Mouse (Mus musculus) cerebellum, adult 2 months (tissue): ENCODE measurements around the gene Wwox.

Experiments used
- CTCF ChIP-seq: fragments of 200-500 bp; IDR thresholded peaks from 2 replicates; pipeline ENCODE4 v1.5.1; 2011; ENCODE audit warnings: low read depth, mild to moderate bottlenecking, control low read depth, low read length, moderate library complexity, borderline replicate concordance; ENCODE audit not compliant: insufficient read depth
- POLR2A ChIP-seq: fragments of 200-500 bp; IDR thresholded peaks from 2 replicates; pipeline ENCODE4 v1.6.1; 2011; ENCODE audit warnings: low read length, control low read depth, borderline replicate concordance; ENCODE audit not compliant: insufficient read depth

DNA sequence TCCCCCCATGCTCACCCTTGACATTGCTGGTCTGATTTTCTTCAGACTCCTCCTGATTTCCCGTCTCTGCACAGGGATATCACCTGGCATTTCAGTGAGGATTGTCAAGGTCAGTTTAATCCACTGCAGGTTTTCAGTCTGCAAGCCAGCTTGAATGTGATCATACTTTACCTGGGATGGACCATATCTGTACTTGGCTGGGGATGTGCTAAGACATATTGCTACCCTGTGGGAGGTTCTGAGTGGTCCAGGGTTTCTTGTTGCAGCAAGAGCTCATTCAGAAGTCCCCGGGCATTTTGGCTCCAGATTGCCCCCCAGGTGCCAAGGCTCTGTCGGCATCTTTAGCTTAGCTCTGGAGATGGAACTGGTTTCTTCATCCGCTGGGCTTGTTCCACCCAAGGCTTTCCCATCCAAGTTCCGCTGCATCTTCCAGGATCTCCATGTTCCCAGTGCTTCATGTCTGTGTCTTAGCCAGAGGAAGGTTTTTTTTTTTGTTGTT is 52.3 kb downstream of the Wwox start:
- TF ChIP-seq CTCF, result no peak
- no peak for TF ChIP-seq POLR2A
